ENCODE assay signal across 8 mouse cellular contexts in the genomic region with DNA sequence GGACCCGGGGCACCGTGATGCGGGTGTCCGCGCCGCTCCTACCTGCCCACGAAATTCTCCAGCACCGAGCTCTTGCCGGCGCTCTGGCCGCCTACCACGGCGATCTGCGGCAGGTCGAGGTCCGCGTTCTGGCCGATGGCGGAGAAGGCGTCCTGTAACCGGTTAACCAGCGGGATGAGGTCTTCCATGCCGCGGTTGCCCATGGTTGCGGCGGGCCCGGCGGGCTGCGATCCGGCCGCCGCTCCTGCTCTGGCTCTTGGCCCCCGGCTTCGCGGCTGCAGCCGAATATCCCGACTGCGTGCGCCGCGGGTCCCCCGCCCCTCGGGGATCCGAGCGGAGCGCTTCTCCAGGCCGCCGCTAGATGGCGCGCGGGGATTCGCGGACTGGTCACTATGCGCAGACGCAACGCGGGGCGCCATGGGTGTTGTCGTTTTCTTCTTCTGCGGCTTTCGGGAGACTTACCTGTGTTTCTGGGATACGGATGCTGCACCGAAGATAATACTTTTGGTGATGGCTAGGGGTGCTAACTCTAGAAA. TPM values are rescaled to one million over a fixed set of nuclear protein-coding genes. Genes with fewer than 3 reads are reported as not detected.
DNase-seq lines count a peak whose midpoint lies in the region; ATAC-seq lines count a peak whose summit lies in the region.

A gene (minus strand): TSS at position 332 of the 536 bp plus-strand sequence.

- peak within 1 kb of the TSS; percentile 98 for H3K4me2 ChIP-seq in heart, embryonic 13.5 days
- peak within 1 kb of the TSS; percentile 98 for H3K4me2 ChIP-seq in liver, embryonic 11.5 days

- no peaks in the 10 kb centered on the region for H3K4me1 ChIP-seq in brown adipose tissue, adult 24 weeks (ENCODE audit: control insufficient read depth, insufficient read depth, insufficient read length, low read length)
- peaks cover 55% of the 10 kb centered on the region for H3K4me1 ChIP-seq in heart, embryonic 13.5 days
- peaks cover 17% of the 10 kb centered on the region for H3K4me1 ChIP-seq in liver, embryonic 11.5 days (replicated peaks; ENCODE audit: control insufficient read depth, insufficient read depth, low read length)

- H3K9me3 ChIP-seq in heart, embryonic 13.5 days = no peaks in the 10 kb centered on the region
- H3K9me3 ChIP-seq in liver, embryonic 11.5 days (ENCODE audit: control insufficient read depth, low read length) = no peaks in the 10 kb centered on the region

- no peak within 1 kb of the TSS for H3K27ac ChIP-seq in brown adipose tissue, adult 24 weeks (replicated peaks; ENCODE audit: low read depth, low read length)
- H3K27ac ChIP-seq in heart, embryonic 13.5 days (replicated peaks) = peak within 1 kb of the TSS; percentile 39
- no peak within 1 kb of the TSS for H3K27ac ChIP-seq in liver, embryonic 11.5 days (ENCODE audit: low read depth, low read length)

- peak within 1 kb of the TSS; percentile 86 for H3K9ac ChIP-seq in heart, embryonic 13.5 days
- H3K9ac ChIP-seq in liver, embryonic 11.5 days (ENCODE audit: low read depth, low read length) = peak within 1 kb of the TSS; percentile 67

- H3K36me3 ChIP-seq in heart, embryonic 13.5 days = no peaks in the 10 kb centered on the region
- no peaks in the 10 kb centered on the region for H3K36me3 ChIP-seq in liver, embryonic 11.5 days (ENCODE audit: control insufficient read depth, insufficient read depth, low read length)
- H3K36me3 ChIP-seq in splenic B cell, adult 2 months (ENCODE audit: control insufficient read depth, insufficient read depth, low read length, poor library complexity, severe bottlenecking) = no peaks in the 10 kb centered on the region

- H3K4me3 ChIP-seq in brown adipose tissue, adult 24 weeks (ENCODE audit: insufficient read depth, low read depth, low read length) = peak within 1 kb of the TSS; percentile 65
- H3K4me3 ChIP-seq in heart, embryonic 13.5 days = peak within 1 kb of the TSS; percentile 63
- peak within 1 kb of the TSS; percentile 63 for H3K4me3 ChIP-seq in liver, embryonic 11.5 days (ENCODE audit: low read depth, low read length)

- WGBS in heart, embryonic 13.5 days = under 1% methylated on average over 63 of the region's 63 CpGs
- WGBS in liver, embryonic 11.5 days = under 1% methylated on average over 63 of the region's 63 CpGs

- peaks cover 48% of the 10 kb centered on the region for H3K27me3 ChIP-seq in heart, embryonic 13.5 days (replicated peaks)
- H3K27me3 ChIP-seq in liver, embryonic 11.5 days (replicated peaks; ENCODE audit: control insufficient read depth, insufficient read depth, low read length) = peaks cover 38% of the 10 kb centered on the region
- peaks cover 2% of the 10 kb centered on the region; the same call in 1 of the 2 replicates for H3K27me3 ChIP-seq in splenic B cell, adult 2 months (ENCODE audit: control insufficient read depth, insufficient read depth, low read length, poor library complexity, severe bottlenecking)

- DNase-seq in kidney, postnatal 10 days = peak; percentile 94
- DNase-seq in liver, embryonic 11.5 days (ENCODE audit: low spot score) = peak; percentile 91
- peak; percentile 89 for DNase-seq in naive thymus-derived CD4-positive, alpha-beta T cell, adult 2 months (ENCODE audit: low read depth)
- DNase-seq in splenic B cell, adult 2 months (ENCODE audit: low read depth, low spot score) = peak; percentile 90

- peak; percentile 84 for ATAC-seq in CD4-positive, CD25-positive, alpha-beta regulatory T cell, adult 4 months
- peak; percentile 83 for ATAC-seq in erythroid progenitor cell, adult 5-6 weeks (replicated peaks; ENCODE audit: low FRiP score, poor library complexity, severe bottlenecking)
- ATAC-seq in heart, embryonic 13.5 days (ENCODE audit: extremely low read depth, insufficient number of reproducible peaks, low FRiP score, low TSS enrichment) = peak; percentile 45; the same call in 1 of the 2 replicates
- peak; percentile 79 for ATAC-seq in liver, embryonic 11.5 days (replicated peaks; ENCODE audit: low FRiP score)

RNA-seq across cellular contexts. Expression of the gene that starts here (rescaled TPM):
- not detected for polyA plus RNA-seq in CD4-positive, CD25-positive, alpha-beta regulatory T cell, adult 4 months (2017; shearing (Covaris generic))
- polyA plus RNA-seq in brown adipose tissue, adult 24 weeks (2012; ENCODE audit: insufficient read depth, insufficient read length, missing spikeins) = 2.6 and 7.4 TPM in 2 replicates
- total RNA-seq in erythroid progenitor cell, adult 5-6 weeks (2015; ENCODE audit: low replicate concordance) = not detected in 2 replicates
- total RNA-seq in erythroid progenitor cell, adult 5-6 weeks (2017; ENCODE audit: low replicate concordance) = not detected in 2 replicates
- 3.4 and 4.5 TPM in 2 replicates for polyA plus RNA-seq in heart, embryonic 13.5 days (2015; fragmentation: Nextera tagmentation; extraction: Ambion mirVana)
- 9.3 and 10.0 TPM in 2 replicates for polyA plus RNA-seq in liver, embryonic 11.5 days (2014; fragmentation: Nextera tagmentation; extraction: Ambion mirVana)

Comparison
In these comparisons a context has a peak if more than half of its experiments do, and no peak if none do; other contexts are left out.
1. Peak in ATAC-seq in CD4-positive, CD25-positive, alpha-beta regulatory T cell, adult 4 months; RNA of the gene not detected or under 1 TPM.
2. Peak in ATAC-seq in erythroid progenitor cell, adult 5-6 weeks; RNA of the gene not detected or under 1 TPM.